Mouse (Mus musculus): Measurements from ENCODE around the gene Mob3a. TPM values are rescaled to one million over a fixed set of nuclear protein-coding genes. Genes with fewer than 3 reads are reported as not detected.
"Not testable (repeated sequence)": the region's sequence is repeated elsewhere in the genome, so short reads cannot be mapped to it uniquely, and the experiment has no call there.

Gene Mob3a
- polyA plus RNA-seq, 1 experiment from 2014 or later: 54.7 TPM

- not testable (repeated sequence) for H3K9me3 ChIP-seq; H3K27me3 ChIP-seq (ENCODE audit: poor library complexity, severe bottlenecking); H3K4me3 ChIP-seq; DNase-seq (ENCODE audit: extremely low spot score, low spot score); H3K27ac ChIP-seq
- Histone ChIP-seq H3K36me3 (replicated peaks) (peaks cover 73% of the 10 kb centered on the region), H3K4me1 (peaks cover 17% of the 10 kb centered on the region)
- WGBS: 90% methylated on average over 6 of the region's 6 CpGs
These were observed 51.9 kb downstream of the Mob3a start for GRCm38 (mm10) chr10:80649910-80650309.

- Histone ChIP-seq H3K4me3 (no peak overlapping the region), H3K4me1 (peaks cover 7% of the 10 kb centered on the region), H3K27ac (no peak overlapping the region), H3K36me3 (replicated peaks) (peaks cover 91% of the 10 kb centered on the region), H3K9me3 (no peaks in the 10 kb centered on the region), H3K27me3 (ENCODE audit: poor library complexity, severe bottlenecking) (no peaks in the 10 kb centered on the region)
- DNase-seq (ENCODE audit: extremely low spot score, low spot score): no peak
- 93% methylated on average over 10 of the region's 10 CpGs for WGBS
These were observed 54.8 kb downstream of the Mob3a start for GRCm38 (mm10) chr10:80646936-80647335.

GRCm38 (mm10) chr10:80635345-80635744 is 66.4 kb downstream of the Mob3a start:
- Histone ChIP-seq H3K4me3 (no peak overlapping the region), H3K36me3 (replicated peaks) (peaks cover 97% of the 10 kb centered on the region), H3K27ac (no peak overlapping the region), H3K4me1 (no peaks in the 10 kb centered on the region), H3K27me3 (ENCODE audit: poor library complexity, severe bottlenecking) (no peaks in the 10 kb centered on the region), H3K9me3 (no peaks in the 10 kb centered on the region)
- DNase-seq (ENCODE audit: extremely low spot score, low spot score): no peak
- 92% methylated on average over 6 of the region's 6 CpGs for WGBS

Other genes starting within 250 kb of the Mob3a start
- 0.05 and 0.07 TPM in 2 replicates for gene Onecut3, start 207.1 kb downstream of the Mob3a start, polyA plus RNA-seq (2016; fragmentation: Nextera tagmentation; extraction: Ambion mirVana)
- 0.51 and 0.71 TPM in 2 replicates for gene Atp8b3, start 162.9 kb downstream of the Mob3a start, polyA plus RNA-seq (2016; fragmentation: Nextera tagmentation; extraction: Ambion mirVana)
- gene Rexo1, start 140.4 kb downstream of the Mob3a start, polyA plus RNA-seq (2016; fragmentation: Nextera tagmentation; extraction: Ambion mirVana): 32.8 and 34.8 TPM in 2 replicates
- 7.4 and 7.5 TPM in 2 replicates for gene Klf16, start 124.7 kb downstream of the Mob3a start, polyA plus RNA-seq (2016; fragmentation: Nextera tagmentation; extraction: Ambion mirVana)
- 71.8 and 75.5 TPM in 2 replicates for gene Abhd17a, start 111.6 kb downstream of the Mob3a start, polyA plus RNA-seq (2016; fragmentation: Nextera tagmentation; extraction: Ambion mirVana)
- 91.5 and 93.0 TPM in 2 replicates for gene Scamp4, start 99.1 kb downstream of the Mob3a start, polyA plus RNA-seq (2016; fragmentation: Nextera tagmentation; extraction: Ambion mirVana)
- 10.7 and 11.9 TPM in 2 replicates for gene Adat3, start 99.1 kb downstream of the Mob3a start, polyA plus RNA-seq (2016; fragmentation: Nextera tagmentation; extraction: Ambion mirVana)
- gene Gm49322, start 96.0 kb downstream of the Mob3a start, polyA plus RNA-seq (2016; fragmentation: Nextera tagmentation; extraction: Ambion mirVana): 4.7 and 5.6 TPM in 2 replicates
- 123 and 133 TPM in 2 replicates for gene Csnk1g2, start 79.1 kb downstream of the Mob3a start, polyA plus RNA-seq (2016; fragmentation: Nextera tagmentation; extraction: Ambion mirVana)
- 71.6 and 78.1 TPM in 2 replicates for gene Btbd2, start 44.9 kb downstream of the Mob3a start, polyA plus RNA-seq (2016; fragmentation: Nextera tagmentation; extraction: Ambion mirVana)
- 91.0 and 100 TPM in 2 replicates for gene Mknk2, start 23.9 kb downstream of the Mob3a start, polyA plus RNA-seq (2016; fragmentation: Nextera tagmentation; extraction: Ambion mirVana)
- gene Izumo4, start 207 bp upstream of the Mob3a start, polyA plus RNA-seq (2016; fragmentation: Nextera tagmentation; extraction: Ambion mirVana): 7.7 and 10.9 TPM in 2 replicates
- 58.2 and 58.7 TPM in 2 replicates for gene Ap3d1, start 40.3 kb upstream of the Mob3a start, polyA plus RNA-seq (2016; fragmentation: Nextera tagmentation; extraction: Ambion mirVana)
- gene Dot1l, start 53.2 kb upstream of the Mob3a start, polyA plus RNA-seq (2016; fragmentation: Nextera tagmentation; extraction: Ambion mirVana): 20.8 and 21.7 TPM in 2 replicates
- 110 and 118 TPM in 2 replicates for gene Sf3a2, start 96.2 kb upstream of the Mob3a start, polyA plus RNA-seq (2016; fragmentation: Nextera tagmentation; extraction: Ambion mirVana)
- gene Plekhj1, start 96.6 kb upstream of the Mob3a start, polyA plus RNA-seq (2016; fragmentation: Nextera tagmentation; extraction: Ambion mirVana): 196 and 197 TPM in 2 replicates
- gene Amh, start 103.3 kb upstream of the Mob3a start, polyA plus RNA-seq (2016; fragmentation: Nextera tagmentation; extraction: Ambion mirVana): 0.09 TPM in 2 replicates
- 0.40 and 0.65 TPM in 2 replicates for gene Jsrp1, start 111.5 kb upstream of the Mob3a start, polyA plus RNA-seq (2016; fragmentation: Nextera tagmentation; extraction: Ambion mirVana)
- 2,273 and 2,281 TPM in 2 replicates for gene Oaz1, start 124.7 kb upstream of the Mob3a start, polyA plus RNA-seq (2016; fragmentation: Nextera tagmentation; extraction: Ambion mirVana)
- 1.5 and 2.0 TPM in 2 replicates for gene Lingo3, start 142.1 kb upstream of the Mob3a start, polyA plus RNA-seq (2016; fragmentation: Nextera tagmentation; extraction: Ambion mirVana)
- 351 and 360 TPM in 2 replicates for gene Lsm7, start 153.2 kb upstream of the Mob3a start, polyA plus RNA-seq (2016; fragmentation: Nextera tagmentation; extraction: Ambion mirVana)
- gene Sppl2b, start 153.3 kb upstream of the Mob3a start, polyA plus RNA-seq (2016; fragmentation: Nextera tagmentation; extraction: Ambion mirVana): 43.9 and 44.9 TPM in 2 replicates
- gene Tmprss9, start 169.9 kb upstream of the Mob3a start, polyA plus RNA-seq (2016; fragmentation: Nextera tagmentation; extraction: Ambion mirVana): 0.05 TPM in 1 of 2 replicates, not detected in the other
- 395 and 401 TPM in 2 replicates for gene Timm13, start 199.0 kb upstream of the Mob3a start, polyA plus RNA-seq (2016; fragmentation: Nextera tagmentation; extraction: Ambion mirVana)
- 85.6 and 89.5 TPM in 2 replicates for gene Lmnb2, start 216.3 kb upstream of the Mob3a start, polyA plus RNA-seq (2016; fragmentation: Nextera tagmentation; extraction: Ambion mirVana)
- 5.9 and 6.3 TPM in 2 replicates for gene Gadd45b, start 228.1 kb upstream of the Mob3a start, polyA plus RNA-seq (2016; fragmentation: Nextera tagmentation; extraction: Ambion mirVana)

Data from forebrain, embryonic 10.5 days (tissue).